Mouse (Mus musculus) hematopoietic multipotent progenitor cell, adult 10-12 weeks (in vitro differentiated cells): ENCODE measurements around the gene Snrpa. TPM values are rescaled to one million over a fixed set of nuclear protein-coding genes. Genes with fewer than 3 reads are reported as not detected.

Source experiments
- polyA plus RNA-seq: library from polyadenylated mRNA; stranded (reverse); fragments of >175 nt; gene quantifications from 2 replicates; pipeline ENCODE4 v1.2.3, GENCODE M21; 2012; ENCODE audit warnings: low replicate concordance

The Snrpa gene
- polyA plus RNA-seq, result 179 and 552 TPM in 2 replicates

DNA sequence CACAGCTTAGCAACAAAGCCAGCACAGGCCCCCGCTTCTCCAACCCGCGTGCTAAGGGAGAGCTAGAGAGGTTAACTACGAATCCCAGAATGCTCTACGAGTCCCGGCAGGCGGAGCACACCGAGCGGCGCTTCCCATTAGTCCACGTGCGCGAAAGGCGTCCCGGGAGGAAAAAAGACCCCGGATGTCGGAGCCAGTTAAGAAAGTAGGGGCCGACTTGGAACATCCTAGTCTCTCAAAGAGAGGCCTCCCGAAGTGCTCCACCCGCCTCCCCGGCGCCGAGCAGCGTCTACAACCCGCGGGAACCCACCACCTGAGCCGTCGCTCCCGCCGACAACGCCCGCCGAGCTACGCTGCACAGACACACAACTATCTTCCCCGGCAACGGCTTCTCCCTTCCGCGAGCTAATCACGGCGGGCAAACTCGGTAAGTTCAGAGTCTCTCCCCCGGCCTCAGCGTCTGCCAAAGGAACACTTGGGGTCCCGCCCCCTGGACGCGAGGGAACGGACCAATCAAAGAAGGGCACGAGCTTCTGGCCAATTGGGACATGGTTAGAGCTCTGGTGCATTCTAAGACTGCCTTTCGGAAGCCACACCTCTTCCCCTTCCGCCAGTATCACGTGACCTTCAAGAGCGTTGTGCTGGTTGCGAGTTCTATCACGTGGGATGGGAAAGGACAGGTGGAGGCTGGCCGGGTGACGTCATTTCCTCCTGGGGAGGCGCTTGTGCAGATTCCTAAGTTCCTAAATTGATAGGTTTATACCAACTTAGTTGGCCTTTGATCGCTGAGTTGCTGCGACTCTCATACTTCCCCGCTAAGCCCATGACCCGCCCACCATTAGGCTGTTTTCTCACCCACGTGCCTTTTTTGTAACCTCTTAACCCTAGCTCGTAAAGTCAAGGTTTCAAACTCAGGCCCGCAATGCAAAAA lies at the start of gene Snrpa, which contains the start of gene BC024978:
Gene Snrpa (minus strand): TSS at position 591 of the 931 bp plus-strand sequence.
Gene BC024978 (plus strand): TSS at position 101 of the 931 bp plus-strand sequence.

DNA sequence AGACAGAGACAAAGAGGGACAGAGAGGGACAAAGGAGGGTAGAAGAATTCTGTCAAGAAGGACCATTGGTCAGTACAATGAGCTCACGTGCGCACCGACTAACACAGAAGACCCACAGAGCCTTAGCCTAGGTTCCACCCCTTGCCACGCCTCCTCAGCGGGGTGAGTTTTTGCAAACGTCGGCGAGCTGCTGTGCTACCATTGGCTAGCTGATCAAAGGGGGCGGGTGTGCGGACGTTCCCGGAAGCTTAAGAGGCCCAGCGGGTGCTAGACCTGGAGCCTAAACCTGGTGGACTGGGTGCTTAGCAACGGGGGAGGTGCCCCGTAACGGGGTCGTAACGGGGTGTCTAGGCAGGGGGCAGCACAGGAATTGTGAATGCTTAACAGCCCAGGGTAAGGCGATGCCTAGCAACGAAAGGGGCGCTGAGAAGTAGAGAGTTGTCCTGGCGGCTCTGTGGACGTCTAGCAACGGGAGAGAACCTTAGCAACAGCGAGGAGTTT lies 36.8 kb upstream of the Snrpa start, which contains the start of gene Coq8b:
Gene Coq8b (plus strand): TSS at position 243 of the 501 bp plus-strand sequence.

DNA sequence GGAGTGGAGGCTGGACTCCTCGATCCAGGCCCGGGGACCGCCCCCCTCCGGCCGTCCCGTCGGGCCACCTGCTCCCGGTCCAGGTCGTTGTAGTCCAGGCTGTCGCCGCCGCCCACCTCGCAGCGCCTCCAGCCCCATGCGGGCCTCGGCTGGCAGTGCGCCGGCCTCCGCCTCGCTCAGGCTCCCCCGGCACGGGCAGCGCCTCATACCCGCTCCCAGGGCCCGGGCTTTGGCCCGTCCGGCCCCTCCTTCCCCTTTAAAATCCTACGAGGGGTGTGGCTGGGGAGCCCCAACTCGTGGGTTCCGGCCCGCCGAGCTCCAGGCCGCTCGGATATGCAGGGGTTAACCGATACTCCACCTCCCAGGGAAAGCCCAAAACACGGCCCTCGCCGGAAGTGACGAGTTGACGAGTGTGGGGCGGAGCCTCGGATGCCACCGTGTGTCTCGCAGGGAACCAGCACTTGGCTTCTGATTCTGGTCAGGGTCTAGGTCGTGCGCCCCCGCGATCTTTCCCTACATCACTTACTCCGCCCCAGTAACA lies 32.3 kb upstream of the Snrpa start, which contains the start of gene Itpkc:
Gene Itpkc (minus strand): TSS at position 381 of the 541 bp plus-strand sequence.

DNA sequence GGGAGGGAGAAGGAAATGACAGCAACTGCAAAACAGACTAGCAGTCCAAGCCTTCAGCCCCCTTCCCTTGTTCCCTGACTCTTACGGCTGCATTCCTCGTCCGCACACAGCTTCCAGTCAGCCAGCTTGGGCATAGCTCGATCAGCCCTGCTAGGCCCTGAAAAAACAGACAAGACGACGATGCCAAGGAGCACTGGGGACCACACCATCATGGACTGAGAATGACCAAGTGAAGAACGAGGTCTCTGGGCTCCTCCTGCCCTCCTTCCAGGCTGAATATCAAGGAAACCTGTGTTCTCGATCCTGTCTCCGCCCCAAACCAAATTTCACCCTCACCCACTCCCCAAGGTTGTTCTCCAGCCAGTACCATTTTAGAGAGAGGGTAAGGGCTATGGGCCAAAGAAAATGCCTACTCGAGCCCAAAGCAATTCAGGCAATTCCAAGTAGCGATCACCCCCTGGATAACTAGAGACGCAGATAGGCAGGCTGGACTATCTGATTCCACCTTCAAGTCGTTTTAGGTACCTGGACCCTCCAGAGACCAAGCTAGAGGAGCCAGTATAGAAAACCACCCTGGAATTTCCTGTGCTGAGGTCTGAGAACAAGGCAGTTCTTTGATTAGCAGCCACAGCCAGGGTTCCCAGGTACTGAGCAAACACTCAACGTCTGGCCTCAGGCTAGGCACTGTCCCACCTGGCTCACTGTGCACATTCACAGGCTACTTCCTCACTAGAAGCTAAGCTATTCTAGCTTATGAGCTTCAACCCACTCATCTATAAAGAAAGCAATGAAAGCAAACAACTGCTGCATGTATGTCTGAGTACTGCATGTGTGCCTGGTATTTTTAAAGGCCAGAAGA lies 15.0 kb downstream of the Snrpa start, which contains the start of the genes Gm21983 and Mia:
Gene Gm21983 (minus strand): TSS at position 250 of the 859 bp plus-strand sequence.
Gene Mia (minus strand): TSS at position 321 of the 859 bp plus-strand sequence.

DNA sequence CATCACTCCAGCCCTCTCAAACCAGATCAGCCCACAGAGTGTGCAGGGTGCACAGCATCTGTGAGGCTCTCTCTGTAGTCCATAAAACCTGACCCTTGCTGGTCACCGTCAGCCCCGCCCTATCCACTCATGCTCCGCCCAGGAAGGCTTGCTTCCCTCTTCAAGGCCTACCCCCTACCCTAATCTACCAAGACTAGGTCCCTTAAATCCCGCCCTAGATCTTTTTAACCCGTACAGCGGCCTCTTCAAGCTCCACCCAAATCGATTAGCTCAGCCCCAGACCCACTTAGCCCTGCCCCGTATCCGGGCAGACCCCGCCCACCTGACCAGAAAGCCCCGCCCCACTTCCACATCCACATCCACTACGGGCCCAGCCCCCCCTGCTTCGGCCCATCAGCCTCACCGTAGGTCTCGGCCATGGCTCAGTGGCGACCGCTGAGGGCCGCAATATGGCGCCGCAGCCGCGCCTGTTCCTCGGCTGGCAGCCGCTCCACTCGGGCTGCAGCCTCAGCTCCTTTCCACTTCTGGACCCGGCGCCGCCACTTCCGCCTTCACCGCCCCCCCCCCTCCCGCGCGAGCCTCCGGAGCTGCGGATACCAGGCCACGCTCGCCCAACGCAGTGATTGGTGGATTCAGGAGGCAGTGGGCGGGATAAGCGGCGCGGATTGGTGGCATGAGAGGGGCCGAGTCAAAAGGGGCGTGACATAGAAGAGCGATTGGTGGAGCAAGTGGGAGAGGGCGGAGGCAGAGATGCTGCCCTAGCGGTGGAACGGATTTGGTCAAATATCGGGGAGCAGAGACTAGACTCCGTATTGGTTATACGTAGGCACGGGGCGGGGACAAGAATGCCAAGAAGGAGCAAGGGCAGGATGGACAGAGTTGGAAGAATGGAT lies 17.5 kb downstream of the Snrpa start, which contains the start of gene Rab4b:
Gene Rab4b (minus strand): TSS at position 573 of the 893 bp plus-strand sequence.

DNA sequence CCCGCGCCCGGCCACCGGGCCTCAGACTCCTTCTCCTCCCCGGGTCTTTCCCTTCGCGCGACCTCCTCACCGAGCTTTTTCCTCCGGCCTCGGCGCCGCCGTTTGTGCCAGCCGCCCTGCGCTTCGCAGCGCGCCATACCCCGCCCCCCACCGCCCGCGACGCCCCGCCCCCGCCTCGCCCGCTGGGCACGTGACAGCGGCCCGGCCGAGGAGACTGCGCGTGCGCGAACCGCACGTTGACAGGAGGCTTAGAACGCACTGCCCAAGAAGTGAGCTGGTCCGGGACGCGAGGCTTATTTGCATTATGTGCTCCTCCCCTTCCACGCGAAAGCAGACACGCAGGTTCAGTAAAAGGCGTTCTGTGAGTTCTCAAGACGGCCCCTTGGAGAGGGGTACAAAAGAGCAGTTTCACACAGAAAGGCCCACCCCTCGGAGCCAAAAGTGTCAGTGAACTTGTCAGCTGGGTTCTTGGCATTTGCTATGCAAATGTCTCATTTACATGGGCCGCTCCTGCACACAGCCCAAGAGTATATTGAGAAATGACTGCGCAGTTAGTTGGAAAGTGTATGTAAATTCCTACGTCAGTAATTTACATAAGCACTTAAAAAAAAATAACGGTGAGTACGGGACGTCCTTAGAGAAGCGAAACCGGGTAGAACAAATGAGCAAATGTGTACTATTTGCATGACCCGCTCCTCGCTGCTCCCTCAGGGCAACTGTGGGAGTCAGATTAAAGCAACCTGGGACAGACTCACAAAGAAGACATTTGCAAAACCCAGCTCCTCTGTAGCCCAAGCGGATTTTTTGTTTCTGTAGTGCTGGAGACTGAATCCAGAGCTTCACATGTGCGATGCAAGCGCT lies 29.2 kb downstream of the Snrpa start, which contains the start of gene Egln2:
Gene Egln2 (minus strand): TSS at position 189 of the 861 bp plus-strand sequence.

DNA sequence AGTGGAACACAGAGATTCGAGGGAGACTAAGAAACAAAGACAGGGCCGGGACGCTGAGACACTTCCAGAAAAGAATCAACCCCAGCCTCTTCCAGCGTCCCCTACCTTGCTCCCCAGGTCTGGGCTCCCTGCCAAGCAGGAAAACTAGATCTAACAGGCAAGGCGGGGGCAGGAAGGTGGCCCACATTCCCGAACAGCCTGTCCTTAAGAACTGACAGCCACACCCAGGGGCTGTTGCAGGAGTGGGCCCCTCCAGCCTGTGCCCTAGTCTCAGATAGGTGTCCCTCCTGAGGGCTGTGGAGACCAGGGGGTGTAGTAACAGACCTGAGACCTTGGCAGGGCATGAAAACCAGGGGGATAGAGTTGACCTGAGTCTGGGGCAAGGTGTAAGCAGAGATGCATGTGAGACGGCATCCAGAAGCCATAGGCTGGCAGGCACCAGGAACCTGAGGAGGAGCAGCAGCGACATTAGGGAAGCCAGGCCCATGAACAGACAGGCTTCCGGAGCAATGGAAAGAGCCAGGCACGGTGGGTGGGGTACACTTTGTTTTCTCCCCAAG lies 42.8 kb downstream of the Snrpa start, which contains the start of gene Cyp2t4:
Gene Cyp2t4 (plus strand): TSS at position 510 of the 560 bp plus-strand sequence.

Other genes starting within 250 kb of the Snrpa start
- gene Cyp2a12, start 167.2 kb downstream of the Snrpa start, polyA plus RNA-seq, result not detected in 2 replicates
- gene Cyp2f2, start 76.4 kb downstream of the Snrpa start, polyA plus RNA-seq, result not detected in 2 replicates
- not detected in 2 replicates for gene Cyp2t4, start 42.6 kb downstream of the Snrpa start, polyA plus RNA-seq
- gene Egln2, start 29.5 kb downstream of the Snrpa start, polyA plus RNA-seq, result 85.8 and 214 TPM in 2 replicates
- 507 and 1,007 TPM in 2 replicates for gene Rab4b, start 17.4 kb downstream of the Snrpa start, polyA plus RNA-seq
- 0.13 TPM in 1 of 2 replicates, not detected in the other for gene Gm21983, start 15.2 kb downstream of the Snrpa start, polyA plus RNA-seq
- gene Mia, start 15.1 kb downstream of the Snrpa start, polyA plus RNA-seq, result not detected in 2 replicates
- gene BC024978, start 490 bp downstream of the Snrpa start, polyA plus RNA-seq, result 9.7 and 10.4 TPM in 2 replicates
- 6.4 and 6.7 TPM in 2 replicates for gene Itpkc, start 32.4 kb upstream of the Snrpa start, polyA plus RNA-seq
- gene Coq8b, start 36.8 kb upstream of the Snrpa start, polyA plus RNA-seq, result 41.1 and 48.7 TPM in 2 replicates
- gene Numbl, start 62.2 kb upstream of the Snrpa start, polyA plus RNA-seq, result 2.6 and 5.3 TPM in 2 replicates
- 1.6 and 4.7 TPM in 2 replicates for gene Ltbp4, start 141.4 kb upstream of the Snrpa start, polyA plus RNA-seq
- gene Shkbp1, start 159.7 kb upstream of the Snrpa start, polyA plus RNA-seq, result 259 and 317 TPM in 2 replicates
- gene Gm20479, start 161.1 kb upstream of the Snrpa start, polyA plus RNA-seq, result not detected in 2 replicates